Mouse (Mus musculus) embryonic facial prominence, embryonic 15.5 days (tissue): Measurements from ENCODE around the gene Tmem151b. TPM values are rescaled to one million over a fixed set of nuclear protein-coding genes. Genes with fewer than 3 reads are reported as not detected.

Experiments used
- ATAC-seq: fragments of 200-750 bp; cut with Nextera tagmentation; 2 replicates; pipeline ENCODE4 v1.8.0; 2017; ENCODE audit warnings: low read depth, moderate TSS enrichment; ENCODE audit not compliant: insufficient number of reproducible peaks, low FRiP score, low TSS enrichment
- H3K27ac ChIP-seq: fragments of 300-500 bp; sonication (generic); replicated peaks from 2 replicates; pipeline ENCODE4 v1.5.1; 2015; ENCODE audit warnings: mild to moderate bottlenecking, inconsistent platforms
- H3K27me3 ChIP-seq: fragments of 300-500 bp; sonication (generic); 2 replicates; pipeline ENCODE4 v1.6.1; 2015; ENCODE audit warnings: inconsistent platforms
- H3K36me3 ChIP-seq: fragments of 300-500 bp; sonication (generic); 2 replicates; pipeline ENCODE4 v1.6.1; 2015; ENCODE audit warnings: mild to moderate bottlenecking, inconsistent platforms
- H3K4me1 ChIP-seq: fragments of 300-500 bp; sonication (generic); 2 replicates; pipeline ENCODE4 v1.6.1; 2015; ENCODE audit warnings: inconsistent platforms
- H3K4me2 ChIP-seq: fragments of 300-500 bp; sonication (generic); replicated peaks from 2 replicates; pipeline ENCODE4 v1.6.1; 2015; ENCODE audit warnings: mild to moderate bottlenecking, inconsistent platforms
- H3K4me3 ChIP-seq: fragments of 300-500 bp; sonication (generic); replicated peaks from 2 replicates; pipeline ENCODE4 v1.5.1; 2015; ENCODE audit warnings: mild to moderate bottlenecking, inconsistent platforms
- H3K9ac ChIP-seq: fragments of 300-500 bp; sonication (generic); 2 replicates; pipeline ENCODE4 v1.6.1; 2015; ENCODE audit warnings: inconsistent platforms
- H3K9me3 ChIP-seq: fragments of 300-500 bp; sonication (generic); replicated peaks from 2 replicates; pipeline ENCODE4 v1.6.1; 2016; ENCODE audit warnings: inconsistent platforms
- WGBS: fragments of 180-500 bp; shearing (Covaris S2); methylation state at CpG from one replicate; pipeline ENCODE4 v1.1.7; 2015; 5-methylcytosine and 5-hydroxymethylcytosine counted together
- polyA plus RNA-seq: library from polyadenylated mRNA; unstranded; fragments of >200 nt; fragmentation: Nextera tagmentation; extraction: Ambion mirVana; gene quantifications from 2 replicates; pipeline ENCODE4 v1.2.1, GENCODE M21; 2015

The Tmem151b gene
- polyA plus RNA-seq, 1 experiment from 2014 or later, result 4.7 TPM

DNA sequence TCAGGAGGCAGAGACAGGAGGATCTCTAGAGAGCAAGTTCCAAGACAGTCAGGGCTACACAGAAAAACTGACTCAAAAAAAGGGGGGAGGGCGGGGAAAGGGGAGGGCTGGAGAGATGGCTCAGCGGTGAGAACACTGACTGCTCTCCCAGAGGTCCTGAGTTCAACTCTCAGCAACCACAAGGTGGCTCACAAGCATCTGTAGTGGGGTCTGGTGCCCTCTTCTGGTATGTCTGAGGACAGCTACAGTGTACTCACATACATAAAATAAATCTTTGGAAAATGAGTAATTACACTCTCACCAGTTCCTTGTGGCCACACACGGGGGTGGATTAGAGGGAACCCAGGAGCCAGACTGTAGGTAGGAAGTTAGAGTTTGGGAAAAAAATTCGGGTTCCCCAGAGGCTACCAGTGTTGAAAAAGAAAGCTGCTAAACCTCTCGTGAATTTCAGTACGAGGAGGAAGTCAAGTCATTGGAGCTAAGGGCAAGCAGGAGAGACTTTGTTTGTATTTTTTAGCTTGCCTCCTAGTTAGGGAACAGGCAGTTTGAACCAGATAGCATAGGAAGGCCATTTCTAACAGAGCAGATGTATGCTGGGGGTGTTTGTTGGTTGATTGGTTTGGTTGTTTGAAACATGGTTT lies 33.4 kb upstream of the Tmem151b start:
- Histone ChIP-seq H3K4me3 (no peak overlapping the region), H3K36me3 (peaks cover 14% of the 10 kb centered on the region), H3K9ac (no peak overlapping the region), H3K27ac (no peak overlapping the region), H3K9me3 (no peaks in the 10 kb centered on the region), H3K27me3 (no peaks in the 10 kb centered on the region), H3K4me2 (no peak overlapping the region), H3K4me1 (peaks cover 31% of the 10 kb centered on the region)
- 62% methylated on average over 6 of the region's 6 CpGs for WGBS
- ATAC-seq, result no peak

DNA sequence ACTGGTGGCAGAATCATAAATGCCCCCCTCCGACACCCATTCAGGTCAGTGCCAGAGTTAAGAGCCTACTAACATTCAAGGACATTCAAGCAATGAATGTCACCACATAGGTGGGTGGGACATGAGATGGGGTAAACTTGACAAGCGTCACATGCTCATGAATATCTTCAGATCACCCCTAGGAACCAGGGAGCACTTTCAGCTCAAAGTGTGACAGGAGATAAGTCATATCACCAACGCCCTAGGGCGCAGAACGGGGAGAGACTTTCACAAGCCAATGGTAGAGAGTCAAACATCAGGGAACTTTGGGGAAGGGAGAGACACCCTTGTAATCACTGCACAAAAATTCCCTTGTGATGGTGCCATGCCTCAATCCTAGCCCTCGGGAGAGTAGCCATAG lies 32.7 kb upstream of the Tmem151b start:
- Histone ChIP-seq H3K9me3 (no peaks in the 10 kb centered on the region), H3K4me3 (no peak overlapping the region), H3K4me1 (peaks cover 31% of the 10 kb centered on the region), H3K27me3 (no peaks in the 10 kb centered on the region), H3K36me3 (peaks cover 9% of the 10 kb centered on the region), H3K4me2 (no peak overlapping the region), H3K27ac (no peak overlapping the region), H3K9ac (no peak overlapping the region)
- no peak for ATAC-seq
- WGBS, result 90% methylated on average over 6 of the region's 6 CpGs

GRCm38 (mm10) chr17:45581567-45581983 lies 32.1 kb upstream of the Tmem151b start:
- H3K27ac ChIP-seq, result no peak overlapping the region
- peaks cover 31% of the 10 kb centered on the region for H3K4me1 ChIP-seq
- H3K4me2 ChIP-seq, result no peak overlapping the region
- H3K4me3 ChIP-seq, result no peak overlapping the region
- WGBS, result 4% methylated on average over 2 of the region's 2 CpGs
- no peak overlapping the region for H3K9ac ChIP-seq
- ATAC-seq, result no peak
- H3K36me3 ChIP-seq, result peaks cover 3% of the 10 kb centered on the region
- no peaks in the 10 kb centered on the region for H3K9me3 ChIP-seq
- H3K27me3 ChIP-seq, result no peaks in the 10 kb centered on the region

DNA sequence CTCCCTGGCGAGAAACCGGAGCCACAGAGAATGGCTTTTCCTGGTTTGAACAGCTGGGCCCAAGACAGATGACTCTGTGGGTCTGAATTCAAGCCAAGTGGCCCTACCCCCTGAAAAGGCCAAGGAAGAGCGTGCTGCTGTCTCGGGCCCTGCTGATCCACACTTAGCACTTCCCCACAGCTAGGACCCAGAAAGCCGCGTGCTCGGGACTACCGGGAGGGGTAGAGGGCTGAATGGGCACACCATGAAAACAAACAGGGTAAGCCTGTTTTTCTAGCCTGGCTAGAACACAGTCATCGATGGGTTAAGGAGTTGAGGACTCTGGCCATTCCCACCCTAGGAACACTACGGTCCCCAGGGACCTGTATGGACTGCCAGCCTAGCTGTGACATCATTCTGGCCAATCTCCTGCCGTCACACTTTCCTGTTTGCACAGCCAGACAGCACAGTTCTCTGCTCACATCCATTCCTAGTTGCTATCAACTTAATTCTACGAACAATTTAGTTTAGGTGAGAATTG lies 31.5 kb upstream of the Tmem151b start:
- 27% methylated on average over 12 of the region's 12 CpGs for WGBS
- ATAC-seq, result peak; percentile 39; the same call in 1 of the 2 replicates
- H3K27me3 ChIP-seq, result no peaks in the 10 kb centered on the region
- H3K27ac ChIP-seq, result peak overlapping the region; percentile 53
- no peak overlapping the region for H3K9ac ChIP-seq
- no peak overlapping the region; the same call in 1 of the 2 replicates for H3K4me2 ChIP-seq
- H3K4me1 ChIP-seq, result peaks cover 30% of the 10 kb centered on the region
- H3K4me3 ChIP-seq, result no peak overlapping the region
- no peaks in the 10 kb centered on the region for H3K9me3 ChIP-seq
- H3K36me3 ChIP-seq, result no peaks in the 10 kb centered on the region

DNA sequence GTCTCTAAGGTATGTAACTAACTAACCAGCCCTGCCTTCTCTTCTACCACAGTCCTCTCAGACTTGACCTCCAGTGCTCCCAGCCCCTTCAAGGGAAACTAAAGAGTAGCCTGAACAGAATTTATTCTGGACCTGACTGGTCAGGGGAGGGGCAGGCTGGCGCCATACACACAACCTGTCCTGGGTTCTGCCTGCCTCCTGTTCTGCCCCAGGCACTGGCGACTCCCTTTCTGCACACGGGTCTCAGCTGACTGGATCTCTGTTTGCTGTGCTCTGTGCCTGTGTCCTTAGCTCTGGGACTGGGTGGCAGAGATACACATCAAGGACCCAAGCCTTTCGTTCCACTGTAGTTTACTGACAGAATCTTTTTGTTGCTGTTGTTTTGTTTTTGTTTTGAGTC lies 30.1 kb upstream of the Tmem151b start:
- Histone ChIP-seq H3K36me3 (no peaks in the 10 kb centered on the region), H3K4me3 (no peak overlapping the region), H3K9ac (no peak overlapping the region), H3K27me3 (no peaks in the 10 kb centered on the region), H3K4me2 (no peak overlapping the region), H3K9me3 (no peaks in the 10 kb centered on the region), H3K4me1 (peaks cover 24% of the 10 kb centered on the region), H3K27ac (no peak overlapping the region)
- 68% methylated on average over 4 of the region's 4 CpGs for WGBS
- ATAC-seq, result no peak

DNA sequence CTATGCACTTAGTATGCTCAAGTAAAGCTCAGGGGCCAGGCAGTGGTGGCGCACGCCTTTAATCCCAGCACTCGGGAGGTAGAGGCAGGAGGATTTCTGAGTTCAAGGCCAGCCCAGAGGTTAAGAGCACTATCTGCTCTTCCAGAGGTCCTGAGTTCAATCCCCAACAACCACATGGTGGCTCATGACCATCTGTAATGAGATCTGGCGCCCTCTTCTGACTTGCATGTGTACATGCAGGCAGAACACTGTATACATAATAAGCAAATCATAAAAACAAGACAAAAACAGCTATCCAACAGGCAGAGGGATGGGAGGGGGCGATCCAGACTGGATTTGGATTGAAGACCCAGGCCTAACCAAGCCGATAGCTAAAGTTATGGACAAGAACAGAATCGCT lies 29.4 kb upstream of the Tmem151b start:
- Histone ChIP-seq H3K4me2 (no peak overlapping the region), H3K27ac (peak overlapping the region; percentile 77), H3K27me3 (no peaks in the 10 kb centered on the region), H3K9ac (no peak overlapping the region), H3K4me3 (no peak overlapping the region), H3K36me3 (no peaks in the 10 kb centered on the region), H3K9me3 (no peaks in the 10 kb centered on the region), H3K4me1 (peaks cover 21% of the 10 kb centered on the region)
- ATAC-seq, result no peak
- WGBS, result 72% methylated on average over 7 of the region's 7 CpGs

- H3K9me3 ChIP-seq, result no peaks in the 10 kb centered on the region
- ATAC-seq, result no peak
- peak overlapping the region; percentile 77 for H3K27ac ChIP-seq
- H3K4me1 ChIP-seq, result peaks cover 21% of the 10 kb centered on the region
- no peak overlapping the region for H3K4me2 ChIP-seq
- no peak overlapping the region for H3K4me3 ChIP-seq
- no peaks in the 10 kb centered on the region for H3K27me3 ChIP-seq
- WGBS, result 46% methylated on average over 5 of the region's 5 CpGs
- no peaks in the 10 kb centered on the region for H3K36me3 ChIP-seq
- H3K9ac ChIP-seq, result no peak overlapping the region
Measured at GRCm38 (mm10) chr17:45578242-45578641, 28.8 kb upstream of the Tmem151b start.

DNA sequence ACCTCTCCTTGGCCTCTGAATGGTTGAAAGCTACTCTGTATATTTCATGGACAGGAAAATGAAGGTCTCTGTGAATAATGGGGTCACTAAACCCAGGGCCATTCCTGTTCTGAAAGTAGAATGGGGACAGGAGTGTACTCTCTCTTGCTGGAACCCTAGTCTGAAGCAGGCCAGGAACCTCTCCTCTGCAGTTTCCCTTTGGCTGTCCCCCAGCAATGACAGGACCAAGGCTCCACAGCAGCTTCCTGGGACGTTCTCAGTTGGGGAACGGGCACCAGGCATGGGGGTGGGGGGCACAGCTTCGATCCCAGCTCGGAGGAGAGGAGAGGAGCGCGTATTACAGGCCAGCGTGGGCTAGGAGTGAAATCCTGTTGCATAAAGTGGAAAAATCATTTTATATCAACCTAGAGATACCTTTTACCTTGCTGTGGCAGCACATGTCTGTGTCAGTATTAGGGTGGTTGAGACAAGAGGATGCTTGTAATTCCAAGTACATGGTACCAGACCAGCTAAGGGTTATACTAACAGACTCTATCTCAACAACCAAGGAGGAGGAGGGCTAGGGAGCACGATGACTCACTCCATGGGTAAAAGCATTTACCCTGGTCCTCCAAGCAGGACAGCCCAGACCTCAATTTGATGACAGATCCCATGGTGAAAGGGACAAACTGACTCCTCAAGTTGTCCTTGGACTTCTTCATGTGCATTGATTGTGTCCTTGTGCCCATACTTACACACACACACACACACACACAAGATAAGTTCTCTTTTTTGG lies 25.8 kb upstream of the Tmem151b start:
- no peak overlapping the region for H3K4me2 ChIP-seq
- peaks cover 30% of the 10 kb centered on the region for H3K4me1 ChIP-seq
- H3K27ac ChIP-seq, result peak overlapping the region; percentile 98
- ATAC-seq, result no peak
- no peak overlapping the region for H3K4me3 ChIP-seq
- H3K36me3 ChIP-seq, result peaks cover 16% of the 10 kb centered on the region
- no peaks in the 10 kb centered on the region for H3K9me3 ChIP-seq
- no peak overlapping the region for H3K9ac ChIP-seq
- H3K27me3 ChIP-seq, result no peaks in the 10 kb centered on the region
- 94% methylated on average over 8 of the region's 8 CpGs for WGBS

- Histone ChIP-seq H3K4me1 (peaks cover 37% of the 10 kb centered on the region), H3K4me3 (peak overlapping the region; percentile 96)
- 4% methylated on average over 17 of the region's 17 CpGs for WGBS
Measured at GRCm38 (mm10) chr17:45574129-45574761, 24.8 kb upstream of the Tmem151b start.

DNA sequence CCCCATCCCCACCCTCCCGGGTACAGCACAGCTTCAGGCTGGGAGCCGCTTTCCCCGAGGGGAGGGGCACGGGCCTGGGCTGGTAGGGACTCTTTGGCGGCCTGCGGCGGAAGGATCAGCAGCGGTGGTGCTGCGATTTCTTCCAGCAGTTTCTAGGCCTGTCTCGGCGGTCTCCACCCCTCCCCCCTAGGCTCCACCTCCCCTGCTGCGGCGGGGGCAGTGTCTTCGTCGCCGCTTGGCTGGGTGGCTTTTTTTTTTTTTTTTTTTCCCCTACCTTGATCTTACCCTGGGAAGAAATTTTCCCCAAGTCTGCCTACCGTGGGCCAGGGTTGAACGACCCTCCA lies 24.3 kb upstream of the Tmem151b start:
- H3K4me3 ChIP-seq, result peak overlapping the region; percentile 96
- peak; percentile 78 for ATAC-seq
- H3K36me3 ChIP-seq, result peaks cover 32% of the 10 kb centered on the region
- no peaks in the 10 kb centered on the region for H3K27me3 ChIP-seq
- H3K4me1 ChIP-seq, result peaks cover 42% of the 10 kb centered on the region
- peak overlapping the region; percentile 67 for H3K9ac ChIP-seq
- peak overlapping the region; percentile 98 for H3K27ac ChIP-seq
- no peaks in the 10 kb centered on the region for H3K9me3 ChIP-seq
- WGBS, result 0% methylated on average over 18 of the region's 18 CpGs
- peak overlapping the region; percentile 75 for H3K4me2 ChIP-seq

More at GRCm38 (mm10) chr17:45574129-45574761, 24.8 kb upstream of the Tmem151b start:
- no peaks in the 10 kb centered on the region for H3K27me3 ChIP-seq
- peak; percentile 58 for ATAC-seq
- peak overlapping the region; percentile 75 for H3K4me2 ChIP-seq
- H3K9ac ChIP-seq, result peak overlapping the region; percentile 67
- peaks cover 27% of the 10 kb centered on the region for H3K36me3 ChIP-seq
- H3K9me3 ChIP-seq, result no peaks in the 10 kb centered on the region
- H3K27ac ChIP-seq, result peak overlapping the region; percentile 98

DNA sequence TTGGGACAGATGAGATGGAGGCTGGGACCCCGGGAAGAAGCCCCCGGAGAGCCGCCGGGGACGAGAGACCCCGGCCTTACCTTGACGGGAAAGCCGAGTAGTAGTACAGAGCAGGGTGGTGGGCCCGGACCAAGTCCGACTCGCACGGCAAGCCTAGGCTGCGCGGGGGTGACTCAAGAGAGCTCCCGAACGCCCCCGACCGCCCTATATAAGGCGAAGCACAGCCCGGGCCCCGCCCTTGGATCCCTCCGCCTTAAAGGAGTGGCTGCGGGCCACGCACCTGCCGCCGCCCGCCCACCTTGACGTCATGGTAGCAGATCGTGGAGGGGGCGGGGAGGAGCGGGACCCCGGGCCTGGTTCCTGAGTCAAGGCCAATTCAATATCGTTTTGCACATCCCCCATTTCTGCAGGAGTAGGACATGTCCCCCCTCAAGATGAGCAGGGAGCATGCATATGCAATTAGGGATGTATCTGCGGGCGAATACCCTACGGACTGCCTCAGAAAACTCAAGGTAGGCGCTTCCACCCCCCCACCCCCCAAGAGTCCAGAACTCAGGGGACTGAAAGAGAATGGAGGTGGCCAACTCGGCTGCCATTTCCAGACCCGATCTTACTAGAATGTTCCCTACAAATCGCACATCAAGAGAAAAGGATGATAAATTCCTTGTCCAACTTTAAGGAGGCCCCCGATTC lies 23.8 kb upstream of the Tmem151b start, which contains the start of gene Hsp90ab1:
Gene Hsp90ab1 (minus strand): TSS at position 185 of the 693 bp plus-strand sequence.
- WGBS, result under 1% methylated on average over 41 of the region's 41 CpGs

More for the DNA sequence above, 23.8 kb upstream of the Tmem151b start, which contains the start of gene Hsp90ab1:
- no peaks in the 10 kb centered on the region for H3K9me3 ChIP-seq
- peak; percentile 90 for ATAC-seq
- H3K27ac ChIP-seq, result peak within 1 kb of the TSS; percentile 98
- H3K4me1 ChIP-seq, result peaks cover 47% of the 10 kb centered on the region
- H3K36me3 ChIP-seq, result peaks cover 37% of the 10 kb centered on the region
- H3K9ac ChIP-seq, result peak within 1 kb of the TSS; percentile 97
- H3K4me2 ChIP-seq, result peak within 1 kb of the TSS; percentile 75
- peak within 1 kb of the TSS; percentile 96 for H3K4me3 ChIP-seq
- H3K27me3 ChIP-seq, result no peaks in the 10 kb centered on the region
